Mouse (Mus musculus) lung, adult 2 months (tissue): Measurements from ENCODE around the gene Abhd16b.

ENCODE experiments used
- CTCF ChIP-seq: fragments of 200-500 bp; IDR thresholded peaks from 2 replicates; pipeline ENCODE4 v1.5.1; 2011; ENCODE audit warnings: mild to moderate bottlenecking, low read length, control low read depth; ENCODE audit not compliant: insufficient read depth
- POLR2A ChIP-seq: fragments of 200-500 bp; IDR thresholded peaks from 2 replicates; pipeline ENCODE4 v1.6.1; 2011; ENCODE audit warnings: low read depth, mild to moderate bottlenecking, control low read depth, low read length, borderline replicate concordance; ENCODE audit errors: extremely low read depth

DNA sequence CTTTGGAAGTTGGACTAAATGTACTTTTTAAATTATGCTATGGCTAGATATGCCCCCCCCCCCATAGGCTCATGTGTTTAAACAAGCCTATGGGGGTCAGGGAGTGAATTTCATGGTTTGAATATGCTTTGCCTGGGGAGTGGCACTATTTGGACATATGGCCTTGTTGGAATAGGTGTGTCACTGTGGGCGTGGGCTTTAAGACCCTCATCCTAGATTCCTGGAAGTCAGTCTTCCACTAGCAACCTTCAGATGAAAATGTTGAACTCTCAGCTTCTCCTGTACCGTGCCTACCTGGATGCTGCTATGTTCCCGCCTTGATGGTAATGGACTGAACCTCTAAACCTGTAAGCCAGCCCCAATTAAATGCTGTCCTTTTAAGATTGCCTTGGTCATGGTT lies 39.6 kb downstream of the Abhd16b start:
- TF ChIP-seq POLR2A (no peak), CTCF (no peak)
